In genomic region chr4:155043289-155043625, GRCm38 (mm10) we compare ENCODE assay signal across 9 mouse cellular contexts. TPM values are rescaled to one million over a fixed set of nuclear protein-coding genes. Genes with fewer than 3 reads are reported as not detected.
DNase-seq lines count a peak whose midpoint lies in the region; ATAC-seq lines count a peak whose summit lies in the region.
"Had no signal": no experiment of that assay in that cellular context is flagged by ENCODE, and none has a peak within 500 bp of the region (broad histone marks: within the 10 kb centered on the region; RNA-seq: fewer than 3 reads in every experiment).

No protein-coding gene starts in this region.

- H3K27me3 ChIP-seq in kidney, embryonic 15.5 days = peaks cover 72% of the 10 kb centered on the region
- H3K27me3 ChIP-seq in embryonic facial prominence, embryonic 13.5 days = peaks cover 85% of the 10 kb centered on the region
- peaks cover 63% of the 10 kb centered on the region for H3K27me3 ChIP-seq in hindbrain, embryonic 12.5 days
- peaks cover 25% of the 10 kb centered on the region for H3K27me3 ChIP-seq in midbrain, embryonic 14.5 days (ENCODE audit: control insufficient read depth, insufficient read depth, low read length)

- no peaks in the 10 kb centered on the region for H3K36me3 ChIP-seq in kidney, embryonic 15.5 days
- H3K36me3 ChIP-seq in embryonic facial prominence, embryonic 13.5 days = no peaks in the 10 kb centered on the region
- H3K36me3 ChIP-seq in hindbrain, embryonic 12.5 days = no peaks in the 10 kb centered on the region
- H3K36me3 ChIP-seq in midbrain, embryonic 14.5 days (ENCODE audit: control insufficient read depth, insufficient read depth, low read length) = no peaks in the 10 kb centered on the region

- no peak for DNase-seq in kidney, postnatal 14 days
- DNase-seq in midbrain, embryonic 14.5 days = no peak
- no peak for DNase-seq in right cerebral cortex, postnatal 10 days (ENCODE audit: low spot score in 2 of 2)
- DNase-seq in right cerebral cortex, postnatal 4 days = no peak
- no peak for DNase-seq in T-cell, adult 2 months (ENCODE audit: low spot score)
- DNase-seq: left cerebral cortex, postnatal 4 days had no signal

- H3K9ac ChIP-seq in kidney, embryonic 15.5 days = no peak overlapping the region
- H3K9ac ChIP-seq in embryonic facial prominence, embryonic 13.5 days = peak overlapping the region; percentile 61
- H3K9ac ChIP-seq in hindbrain, embryonic 12.5 days = peak overlapping the region; percentile 63
- peak overlapping the region; percentile 65 for H3K9ac ChIP-seq in midbrain, embryonic 14.5 days (replicated peaks; ENCODE audit: low read length)

- H3K4me2 ChIP-seq in kidney, embryonic 15.5 days = peak overlapping the region; percentile 74
- H3K4me2 ChIP-seq in embryonic facial prominence, embryonic 13.5 days = peak overlapping the region; percentile 90
- H3K4me2 ChIP-seq in hindbrain, embryonic 12.5 days (replicated peaks) = peak overlapping the region; percentile 80
- H3K4me2 ChIP-seq in midbrain, embryonic 14.5 days (ENCODE audit: low read length) = peak overlapping the region; percentile 77

- H3K4me3 ChIP-seq in kidney, embryonic 15.5 days (replicated peaks) = peak overlapping the region; percentile 40
- peak overlapping the region; percentile 45 for H3K4me3 ChIP-seq in embryonic facial prominence, embryonic 13.5 days
- peak overlapping the region; percentile 45 for H3K4me3 ChIP-seq in hindbrain, embryonic 12.5 days
- peak overlapping the region; percentile 45 for H3K4me3 ChIP-seq in midbrain, embryonic 14.5 days (replicated peaks; ENCODE audit: low read depth, low read length)

- H3K27ac ChIP-seq in kidney, embryonic 15.5 days = no peak overlapping the region
- no peak overlapping the region for H3K27ac ChIP-seq in embryonic facial prominence, embryonic 13.5 days
- no peak overlapping the region for H3K27ac ChIP-seq in hindbrain, embryonic 12.5 days
- H3K27ac ChIP-seq in midbrain, embryonic 14.5 days (replicated peaks; ENCODE audit: low read depth, low read length) = no peak overlapping the region

- H3K9me3 ChIP-seq in kidney, embryonic 15.5 days (replicated peaks) = no peaks in the 10 kb centered on the region
- no peaks in the 10 kb centered on the region for H3K9me3 ChIP-seq in embryonic facial prominence, embryonic 13.5 days
- H3K9me3 ChIP-seq in hindbrain, embryonic 12.5 days (replicated peaks) = no peaks in the 10 kb centered on the region
- H3K9me3 ChIP-seq in midbrain, embryonic 14.5 days (ENCODE audit: control insufficient read depth, low read length) = no peaks in the 10 kb centered on the region

- peaks cover 10% of the 10 kb centered on the region for H3K4me1 ChIP-seq in kidney, embryonic 15.5 days
- peaks cover 9% of the 10 kb centered on the region for H3K4me1 ChIP-seq in embryonic facial prominence, embryonic 13.5 days
- H3K4me1 ChIP-seq in hindbrain, embryonic 12.5 days = peaks cover 35% of the 10 kb centered on the region
- H3K4me1 ChIP-seq in midbrain, embryonic 14.5 days (ENCODE audit: control insufficient read depth, insufficient read depth, low read length) = peaks cover 25% of the 10 kb centered on the region

- WGBS in kidney, embryonic 15.5 days = 2% methylated on average over 25 of the region's 25 CpGs
- WGBS in embryonic facial prominence, embryonic 13.5 days = 1% methylated on average over 25 of the region's 25 CpGs
- 1% methylated on average over 24 of the region's 25 CpGs for WGBS in hindbrain, embryonic 12.5 days
- WGBS in midbrain, embryonic 14.5 days = under 1% methylated on average over 25 of the region's 25 CpGs

- ATAC-seq in kidney, embryonic 15.5 days (replicated peaks; ENCODE audit: low FRiP score) = no peak
- no peak for ATAC-seq in embryonic facial prominence, embryonic 13.5 days (ENCODE audit: insufficient number of reproducible peaks, insufficient read depth, low FRiP score, low TSS enrichment, low read depth)
- ATAC-seq in hindbrain, embryonic 12.5 days (ENCODE audit: low FRiP score) = no peak
- ATAC-seq in midbrain, embryonic 14.5 days (ENCODE audit: low FRiP score, low TSS enrichment) = no peak; the same call in 1 of the 2 replicates

RNA-seq across cellular contexts. Expression of gene Plch2, which starts 13.3 kb away (rescaled TPM):
- polyA plus RNA-seq in kidney, embryonic 15.5 days (2015; fragmentation: Nextera tagmentation; extraction: Ambion mirVana) = 2.6 TPM in 2 replicates
- 11.2 and 12.8 TPM in 2 replicates for polyA plus RNA-seq in embryonic facial prominence, embryonic 13.5 days (2015; fragmentation: Nextera tagmentation; extraction: Ambion mirVana)
- 5.0 and 5.5 TPM in 2 replicates for polyA plus RNA-seq in hindbrain, embryonic 12.5 days (2016; fragmentation: Nextera tagmentation; extraction: Ambion mirVana)
- 12.1 and 13.0 TPM in 2 replicates for polyA plus RNA-seq in midbrain, embryonic 14.5 days (2014; fragmentation: Nextera tagmentation; extraction: Ambion mirVana)

RNA-seq across cellular contexts. Expression of gene Pex10, which starts 23.6 kb away (rescaled TPM):
- polyA plus RNA-seq in kidney, embryonic 15.5 days (2015; fragmentation: Nextera tagmentation; extraction: Ambion mirVana) = 23.2 and 24.0 TPM in 2 replicates
- 22.2 and 26.4 TPM in 2 replicates for polyA plus RNA-seq in embryonic facial prominence, embryonic 13.5 days (2015; fragmentation: Nextera tagmentation; extraction: Ambion mirVana)
- 18.0 and 18.4 TPM in 2 replicates for polyA plus RNA-seq in hindbrain, embryonic 12.5 days (2016; fragmentation: Nextera tagmentation; extraction: Ambion mirVana)
- polyA plus RNA-seq in midbrain, embryonic 14.5 days (2014; fragmentation: Nextera tagmentation; extraction: Ambion mirVana) = 6.0 and 10.0 TPM in 2 replicates

RNA-seq across cellular contexts. Expression of gene Rer1, which starts 42.9 kb away (rescaled TPM):
- polyA plus RNA-seq in kidney, embryonic 15.5 days (2015; fragmentation: Nextera tagmentation; extraction: Ambion mirVana) = 152 and 165 TPM in 2 replicates
- polyA plus RNA-seq in embryonic facial prominence, embryonic 13.5 days (2015; fragmentation: Nextera tagmentation; extraction: Ambion mirVana) = 147 and 162 TPM in 2 replicates
- 130 and 137 TPM in 2 replicates for polyA plus RNA-seq in hindbrain, embryonic 12.5 days (2016; fragmentation: Nextera tagmentation; extraction: Ambion mirVana)
- polyA plus RNA-seq in midbrain, embryonic 14.5 days (2014; fragmentation: Nextera tagmentation; extraction: Ambion mirVana) = 139 and 148 TPM in 2 replicates

RNA-seq across cellular contexts. Expression of gene Morn1, which starts 43.1 kb away (rescaled TPM):
- 5.1 and 5.3 TPM in 2 replicates for polyA plus RNA-seq in kidney, embryonic 15.5 days (2015; fragmentation: Nextera tagmentation; extraction: Ambion mirVana)
- 5.6 and 6.2 TPM in 2 replicates for polyA plus RNA-seq in embryonic facial prominence, embryonic 13.5 days (2015; fragmentation: Nextera tagmentation; extraction: Ambion mirVana)
- 7.7 and 8.0 TPM in 2 replicates for polyA plus RNA-seq in hindbrain, embryonic 12.5 days (2016; fragmentation: Nextera tagmentation; extraction: Ambion mirVana)
- polyA plus RNA-seq in midbrain, embryonic 14.5 days (2014; fragmentation: Nextera tagmentation; extraction: Ambion mirVana) = 6.0 and 6.4 TPM in 2 replicates
